Mouse (Mus musculus) brain, embryonic 14.5 days (tissue): ENCODE results near the gene Sh3d19.

Source experiments
- CTCF ChIP-seq: fragments of 200-500 bp; IDR thresholded peaks from 2 replicates; pipeline ENCODE4 v1.5.1; 2012; ENCODE audit warnings: inconsistent platforms, mild to moderate bottlenecking, moderate library complexity, borderline replicate concordance; ENCODE audit not compliant: insufficient read depth, insufficient read length; ENCODE audit errors: extremely low read depth
- POLR2A ChIP-seq: fragments of 200-500 bp; IDR thresholded peaks from 2 replicates; pipeline ENCODE4 v1.6.1; 2012; ENCODE audit warnings: mild to moderate bottlenecking, inconsistent platforms, borderline replicate concordance; ENCODE audit not compliant: poor library complexity, insufficient read depth, insufficient read length, severe bottlenecking; ENCODE audit errors: extremely low read depth

DNA sequence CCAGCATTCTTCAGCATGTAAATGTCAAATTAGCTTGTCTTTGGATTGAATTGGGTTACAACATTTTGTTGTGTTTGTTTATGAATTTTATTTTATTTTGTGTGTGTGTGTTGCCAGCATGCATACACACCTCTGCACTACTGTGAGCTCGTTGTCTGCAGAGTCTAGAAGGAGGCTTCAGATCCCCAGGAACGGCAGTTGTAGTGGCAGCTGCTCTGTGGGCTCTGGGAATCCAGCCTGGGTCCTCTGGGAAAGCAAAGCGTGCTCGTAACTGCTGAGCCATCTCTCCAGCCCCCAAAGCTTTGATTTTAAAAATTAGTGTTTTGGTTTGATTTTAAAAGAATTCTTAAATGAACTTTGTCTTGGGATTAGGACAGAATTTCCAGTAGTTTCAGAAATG is 50.7 kb downstream of the Sh3d19 start:
- TF ChIP-seq POLR2A (no peak), CTCF (no peak)
